Mouse (Mus musculus) lung, adult 2 months (tissue): ENCODE measurements around the gene Smyd1.

Source experiments
- CTCF ChIP-seq: fragments of 200-500 bp; IDR thresholded peaks from 2 replicates; pipeline ENCODE4 v1.5.1; 2011; ENCODE audit warnings: mild to moderate bottlenecking, low read length, control low read depth; ENCODE audit not compliant: insufficient read depth
- POLR2A ChIP-seq: fragments of 200-500 bp; IDR thresholded peaks from 2 replicates; pipeline ENCODE4 v1.6.1; 2011; ENCODE audit warnings: low read depth, mild to moderate bottlenecking, control low read depth, low read length, borderline replicate concordance; ENCODE audit errors: extremely low read depth

GRCm38 (mm10) chr6:71298751-71299150, 23.3 kb downstream of the Smyd1 start:
- TF ChIP-seq CTCF (peak; percentile 66), POLR2A (no peak)
